Mouse (Mus musculus): ENCODE data around the gene Ncaph2.

Ncaph2 gene

GRCm38 (mm10) chr15:89341678-89342077 is 13.8 kb upstream of the Ncaph2 start:
- DNase-seq (ENCODE audit: low spot score in 2 of 2), result no peak

DNA sequence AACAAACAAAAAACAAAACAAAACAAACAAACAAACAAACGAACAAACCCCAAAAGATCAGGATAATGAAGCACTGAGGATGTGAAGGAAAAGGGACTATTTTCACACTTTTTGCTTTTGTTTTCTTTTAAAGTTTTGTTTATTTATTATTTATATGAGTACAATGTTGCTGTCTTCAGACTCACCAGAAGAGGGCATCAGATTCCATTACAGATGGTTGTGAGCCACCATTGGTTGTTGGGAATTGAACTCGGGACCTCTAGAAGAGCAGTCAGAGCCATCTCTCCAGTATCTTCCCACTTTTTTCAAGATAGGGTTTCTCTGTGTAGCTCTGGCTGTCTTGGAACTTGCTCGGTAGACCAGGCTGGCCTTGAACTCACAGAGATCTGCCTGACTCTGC is 12.2 kb upstream of the Ncaph2 start:
- DNase-seq (ENCODE audit: low spot score in 2 of 2), result no peak

- DNase-seq (ENCODE audit: low spot score in 2 of 2), result peak in 1 of 2 experiments; percentile 58
Observed at GRCm38 (mm10) chr15:89350447-89350846, 5.1 kb upstream of the Ncaph2 start.

- DNase-seq (ENCODE audit: low spot score in 2 of 2), result no peak
Observed at GRCm38 (mm10) chr15:89351302-89351701, 4.2 kb upstream of the Ncaph2 start.

- no peak for DNase-seq (ENCODE audit: low spot score in 2 of 2)
Observed at GRCm38 (mm10) chr15:89352054-89352453, 3.5 kb upstream of the Ncaph2 start.

DNA sequence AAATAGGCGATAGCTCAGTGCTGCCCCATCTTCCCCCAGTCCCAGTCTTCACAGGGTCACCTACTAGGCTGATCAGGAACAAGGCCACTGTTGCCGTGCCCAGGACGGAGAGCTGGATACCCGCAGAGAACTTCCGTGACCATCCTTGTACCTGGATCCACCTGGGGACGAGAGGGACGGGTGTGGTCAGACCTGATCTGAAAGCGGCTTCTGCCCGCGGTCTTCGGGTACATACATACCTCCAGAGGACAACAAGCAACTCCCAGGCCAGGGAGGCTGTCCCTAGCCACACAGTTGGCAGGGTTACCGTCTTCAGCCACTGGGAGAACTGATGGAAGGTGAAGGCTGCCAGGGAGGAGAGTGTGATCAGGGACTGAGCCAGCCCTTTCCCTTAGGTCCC is 2.7 kb upstream of the Ncaph2 start:
- DNase-seq (ENCODE audit: low spot score in 2 of 2), result no peak

DNA sequence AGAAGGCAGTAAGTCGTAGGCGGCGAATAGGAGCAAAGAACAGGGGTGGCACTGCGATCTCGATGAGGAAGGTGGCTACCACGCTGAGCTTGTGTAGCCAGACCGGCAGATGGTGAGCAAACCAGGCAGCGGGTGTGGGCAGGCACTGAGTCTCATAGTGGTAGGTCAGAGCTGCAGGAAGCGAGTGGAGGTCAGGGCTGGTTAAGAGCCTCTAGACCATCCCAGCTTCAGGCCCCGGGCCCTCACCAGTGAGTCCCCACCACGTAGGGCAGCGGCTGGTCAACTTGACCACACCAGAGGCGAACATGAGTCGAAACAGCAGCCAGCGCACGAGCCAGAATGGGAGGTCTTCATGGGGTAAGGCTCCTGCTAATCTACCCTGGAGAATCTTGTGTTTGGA is 1.7 kb upstream of the Ncaph2 start:
- no peak for DNase-seq (ENCODE audit: low spot score in 2 of 2)

DNA sequence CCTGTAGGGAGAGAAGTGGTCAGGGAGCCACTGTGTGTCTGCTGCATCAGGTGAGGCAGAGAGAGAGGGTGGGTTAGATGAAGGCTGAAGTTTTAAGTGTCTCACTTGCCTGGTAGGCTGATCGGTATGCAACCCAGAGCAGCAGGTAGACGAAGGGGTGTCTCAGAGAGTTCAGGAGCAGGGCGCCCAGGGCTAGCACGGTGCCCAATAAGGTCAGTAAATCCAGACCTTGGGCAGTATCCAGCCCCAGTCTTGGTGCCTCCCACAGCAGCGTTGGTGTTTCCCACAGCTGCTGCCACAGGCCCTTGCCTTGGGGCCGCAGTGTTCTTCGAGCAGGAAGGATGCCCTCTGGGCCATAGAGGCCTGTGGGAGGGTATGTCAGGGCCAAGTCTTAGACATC is 1.1 kb upstream of the Ncaph2 start:
- DNase-seq (ENCODE audit: low spot score in 2 of 2), result no peak

DNA sequence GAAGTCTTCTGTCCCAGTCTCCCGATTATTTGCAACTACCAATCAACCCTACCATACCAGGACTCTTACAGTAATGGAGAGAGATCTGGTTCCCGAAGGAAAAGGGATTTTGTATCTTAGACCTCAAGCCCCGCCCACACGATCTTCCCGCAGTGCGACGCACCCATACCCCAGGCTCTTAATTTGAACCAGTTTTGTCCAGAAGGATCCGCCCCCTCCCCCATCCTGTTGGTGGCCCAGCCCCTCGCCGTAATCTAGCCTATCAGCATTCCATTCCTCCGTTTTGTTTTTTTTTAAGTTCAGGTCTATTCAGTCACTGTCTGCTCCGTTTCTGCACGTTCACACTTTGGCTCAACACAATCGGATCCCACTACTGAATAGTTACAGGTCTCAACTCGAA is 853 bp downstream of the Ncaph2 start:
- no peak for DNase-seq (ENCODE audit: low spot score in 2 of 2)

- no peak for DNase-seq (ENCODE audit: low spot score in 2 of 2)
Observed at GRCm38 (mm10) chr15:89358784-89359183, 3.3 kb downstream of the Ncaph2 start.

GRCm38 (mm10) chr15:89363051-89363450 is 7.5 kb downstream of the Ncaph2 start:
- no peak for DNase-seq (ENCODE audit: low spot score in 2 of 2)

DNA sequence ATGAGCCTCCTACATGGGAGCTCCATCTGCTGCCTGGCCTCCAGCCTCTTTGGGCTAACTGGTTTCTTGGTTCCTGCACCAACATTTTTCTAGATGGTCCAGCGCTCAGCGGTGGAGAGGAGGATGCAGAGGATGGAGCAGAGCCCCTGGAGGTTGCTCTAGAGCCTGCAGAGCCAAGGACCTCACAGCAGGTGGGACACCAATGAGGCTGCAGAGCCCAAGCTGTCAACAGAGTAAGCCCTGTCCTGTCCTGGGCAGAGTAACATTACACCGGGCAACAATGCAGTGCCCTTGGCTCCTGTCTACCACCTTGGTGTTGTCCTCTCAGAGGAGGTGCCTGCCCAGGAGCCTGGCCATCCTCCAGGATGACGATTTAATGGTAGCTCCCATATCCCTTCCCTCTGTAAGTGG is 9.6 kb downstream of the Ncaph2 start:
- DNase-seq (ENCODE audit: low spot score in 2 of 2), result no peak

GRCm38 (mm10) chr15:89372068-89372467 is 16.5 kb downstream of the Ncaph2 start:
- no peak for DNase-seq (ENCODE audit: low spot score in 2 of 2)

- DNase-seq (ENCODE audit: low spot score in 2 of 2), result no peak
Observed at GRCm38 (mm10) chr15:89372536-89372935, 17.0 kb downstream of the Ncaph2 start.

DNA sequence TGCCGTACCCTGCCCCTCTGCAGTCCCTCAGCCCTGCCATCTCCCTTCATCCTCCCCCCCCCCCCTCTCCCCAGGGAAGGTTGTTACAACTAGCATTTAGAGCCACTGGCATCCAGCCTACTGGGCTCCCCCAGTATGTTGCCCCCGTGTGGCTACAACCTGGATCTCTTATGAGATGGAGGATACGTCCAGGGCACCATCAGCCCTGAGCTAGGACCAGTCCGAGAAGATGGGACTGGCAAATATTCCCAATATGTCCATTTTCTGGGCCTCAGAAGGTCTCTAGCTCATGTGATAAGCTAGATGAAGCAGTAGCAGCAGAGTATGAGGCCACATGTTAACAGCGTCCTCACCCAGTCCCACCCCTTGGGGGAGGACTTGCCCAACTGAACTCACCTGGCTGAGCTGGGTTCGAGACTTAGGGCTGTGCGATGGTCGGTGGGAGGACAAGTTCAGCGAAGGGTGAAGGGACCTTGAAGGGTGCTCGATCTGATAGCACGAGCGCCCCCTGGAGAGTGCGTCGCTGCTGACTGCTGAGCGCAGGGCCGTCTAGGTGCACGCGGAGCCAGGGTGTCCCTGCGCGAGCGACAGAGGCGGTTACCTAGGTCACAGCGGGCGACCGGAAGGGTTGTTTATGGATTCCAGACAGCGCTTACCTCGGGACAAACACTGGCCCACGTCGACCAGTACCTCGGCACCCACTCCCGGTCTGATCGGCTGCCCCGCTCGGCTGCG is 17.7 kb downstream of the Ncaph2 start:
- peak; percentile 82 to 86 for DNase-seq (ENCODE audit: low spot score in 2 of 2)

DNA sequence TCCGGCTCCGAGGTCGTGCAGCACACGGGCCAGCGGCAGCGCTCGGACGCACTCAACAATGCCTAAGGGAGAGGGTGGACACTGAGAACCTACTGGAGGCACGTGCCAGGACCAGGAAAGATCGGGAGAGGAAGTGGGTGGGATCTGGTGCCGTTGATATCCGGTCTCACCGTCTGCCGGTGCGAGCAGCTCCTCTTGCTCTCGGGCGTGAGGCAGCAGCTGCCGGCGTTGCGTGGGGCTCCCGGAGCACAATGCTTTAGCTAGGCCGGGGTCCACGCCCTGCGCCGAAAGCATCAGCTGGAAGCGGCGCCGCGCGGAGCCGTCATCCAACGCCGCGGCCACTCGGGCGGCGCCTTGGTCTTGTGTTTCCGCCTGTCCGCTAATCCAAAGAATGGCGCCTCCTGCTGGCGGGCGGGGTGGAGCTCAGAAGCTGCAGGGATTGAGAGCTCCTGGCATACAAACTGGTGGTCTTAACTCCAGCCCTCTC is 18.3 kb downstream of the Ncaph2 start, which contains the start of gene Sco2:
TSS of gene Sco2 (minus strand) at position 85 of the 487 bp plus-strand sequence.
- peak; percentile 89 to 92 for DNase-seq (ENCODE audit: low spot score in 2 of 2)

- no peak for DNase-seq (ENCODE audit: low spot score in 2 of 2)
Observed at GRCm38 (mm10) chr15:89374340-89374739, 18.8 kb downstream of the Ncaph2 start.

GRCm38 (mm10) chr15:89374801-89375534 is 19.4 kb downstream of the Ncaph2 start:
- no peak for DNase-seq (ENCODE audit: low spot score in 2 of 2)

DNA sequence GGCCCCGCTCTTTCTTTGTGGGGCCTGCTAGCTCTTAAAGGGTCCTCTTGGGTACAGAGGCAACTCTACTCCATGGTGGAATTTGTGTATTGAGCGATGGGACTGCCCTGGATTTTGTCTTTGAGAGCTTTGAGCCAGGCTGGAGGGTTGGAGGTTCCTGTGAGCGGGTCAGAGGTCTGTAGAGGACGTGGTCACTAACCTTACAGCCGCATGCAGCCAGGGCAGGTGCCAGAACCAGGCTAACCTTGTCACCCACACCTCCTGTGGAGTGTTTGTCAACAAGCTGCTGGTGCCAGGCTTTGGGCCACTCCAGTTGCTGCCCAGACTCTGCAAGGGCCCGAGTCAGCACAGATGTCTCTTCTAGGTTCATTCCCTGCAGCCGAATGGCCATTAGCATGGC is 20.5 kb downstream of the Ncaph2 start:
- no peak for DNase-seq (ENCODE audit: low spot score in 2 of 2)

DNA sequence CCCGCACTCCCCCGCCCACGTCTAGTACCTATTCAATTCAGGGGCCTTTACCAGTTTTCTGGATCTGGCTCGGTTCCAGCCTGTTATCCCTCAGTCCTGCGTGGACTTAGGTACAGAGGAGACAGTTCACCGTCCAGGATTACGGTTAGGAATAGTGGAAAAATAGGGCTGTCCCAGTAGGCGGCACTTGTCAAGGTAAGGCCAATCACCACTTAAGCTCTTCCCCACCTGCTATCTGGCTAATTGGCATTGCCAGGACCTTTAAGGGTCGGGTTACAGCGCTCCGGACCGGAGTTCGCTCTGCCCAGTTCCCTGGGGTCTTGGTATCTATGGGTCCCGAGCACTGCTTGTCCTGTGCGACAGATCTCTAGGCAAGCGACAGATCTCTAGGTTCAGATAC is 21.4 kb downstream of the Ncaph2 start, which contains the start of gene Tymp:
TSS of gene Tymp (minus strand) at position 83 of the 400 bp plus-strand sequence.
- DNase-seq (ENCODE audit: low spot score in 2 of 2), result no peak

GRCm38 (mm10) chr15:89377362-89377761 is 21.8 kb downstream of the Ncaph2 start:
- no peak for DNase-seq (ENCODE audit: low spot score in 2 of 2)

DNA sequence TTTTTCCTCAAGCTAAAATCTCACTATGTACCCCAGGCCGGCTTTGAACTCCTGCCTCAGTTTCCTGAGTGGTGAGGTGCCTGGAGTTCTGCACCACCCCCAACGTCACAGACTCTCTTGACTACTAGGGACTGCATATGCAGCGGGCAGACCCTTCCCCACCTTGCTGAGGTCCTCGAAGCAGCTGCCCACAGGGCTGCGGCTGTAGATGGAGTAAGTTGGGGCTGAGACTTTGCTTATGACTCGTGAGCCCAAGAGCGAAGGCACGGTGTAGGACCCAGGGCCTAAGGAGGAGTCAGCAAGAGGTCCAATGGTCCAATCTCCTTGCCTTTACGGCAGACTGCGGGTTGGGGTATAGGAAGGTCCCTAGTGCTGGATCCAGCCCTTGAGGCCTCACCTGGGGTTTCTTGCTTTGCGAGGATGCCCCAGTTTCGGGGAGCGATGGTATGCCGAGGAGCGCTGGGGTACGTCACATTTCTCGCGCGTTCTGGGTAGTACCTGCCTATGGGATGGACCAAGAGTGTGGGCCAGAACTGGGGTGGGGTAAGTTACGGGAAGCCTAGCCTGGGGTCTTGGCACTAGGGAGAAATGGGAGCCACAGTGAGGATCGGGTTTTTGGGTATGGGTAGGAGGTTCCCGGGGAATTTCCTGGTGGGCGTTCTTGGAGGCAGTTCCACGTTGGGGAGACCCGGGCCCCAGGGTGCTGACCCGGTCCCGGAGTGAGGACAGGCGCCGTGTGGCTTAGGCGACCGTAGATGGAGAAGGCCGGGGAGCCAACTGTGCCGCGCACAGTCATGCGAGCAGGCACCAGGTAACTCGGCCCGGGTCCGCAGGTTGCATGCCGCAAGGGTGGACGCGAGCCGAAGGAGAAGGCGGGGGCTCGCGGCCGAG is 22.7 kb downstream of the Ncaph2 start:
- DNase-seq (ENCODE audit: low spot score in 2 of 2), result no peak

Measured in heart, adult 9 months (tissue).